8 mouse cellular contexts compared by ENCODE assay signal in genomic region chr11:73177895-73178294, GRCm38 (mm10). TPM values are rescaled to one million over a fixed set of nuclear protein-coding genes. Genes with fewer than 3 reads are reported as not detected.
A peak's percentile ranks its signal among the peaks of the same experiment; 100 is the strongest.
DNase-seq lines count a peak whose midpoint lies in the region; ATAC-seq and TF ChIP-seq lines count a peak whose summit lies in the region.

No protein-coding gene starts in this region.

- peak overlapping the region; percentile 87 for H3K4me2 ChIP-seq in lung, postnatal 0 days (replicated peaks; ENCODE audit: low read depth, low read length)

- no peak; the same call in 1 of the 2 replicates for TF ChIP-seq POLR2A in small intestine, adult 2 months (IDR thresholded peaks at IDR 0.05; ENCODE audit: low read depth, low read length)

- H3K27ac ChIP-seq in lung, postnatal 0 days (ENCODE audit: low read length) = peak overlapping the region; percentile 98
- H3K27ac ChIP-seq in forebrain, embryonic 10.5 days = peak overlapping the region; percentile 91
- H3K27ac ChIP-seq in limb, embryonic 10.5 days = peak overlapping the region; percentile 94
- H3K27ac ChIP-seq in small intestine, adult 2 months (ENCODE audit: insufficient read depth, low read depth, low read length) = peak overlapping the region; percentile 99

- no peaks in the 10 kb centered on the region; the same call in 1 of the 2 replicates for H3K36me3 ChIP-seq in lung, postnatal 0 days (ENCODE audit: insufficient read depth, low read length)
- peaks cover 35% of the 10 kb centered on the region for H3K36me3 ChIP-seq in forebrain, embryonic 10.5 days (replicated peaks)
- H3K36me3 ChIP-seq in limb, embryonic 10.5 days = peaks cover 41% of the 10 kb centered on the region
- H3K36me3 ChIP-seq in small intestine, adult 2 months (ENCODE audit: control insufficient read depth, insufficient read depth, low read length) = peaks cover 14% of the 10 kb centered on the region

- WGBS in lung, postnatal 0 days = 0% methylated on average over 2 of the region's 2 CpGs
- 2% methylated on average over 2 of the region's 2 CpGs for WGBS in forebrain, embryonic 10.5 days
- WGBS in limb, embryonic 10.5 days = 5% methylated on average over 2 of the region's 2 CpGs
- WGBS in small intestine, adult 2 months = 9% methylated on average over 2 of the region's 2 CpGs

- no peak for ATAC-seq in lung, postnatal 0 days

- no peak for TF ChIP-seq EP300 in lung, postnatal 0 days (IDR thresholded peaks at IDR 0.05)

- peak overlapping the region; percentile 93 for H3K9ac ChIP-seq in lung, postnatal 0 days (replicated peaks; ENCODE audit: low read depth)

- no peak for TF ChIP-seq CTCF in lung, postnatal 0 days (IDR thresholded peaks at IDR 0.05)
- no peak for TF ChIP-seq CTCF in small intestine, adult 2 months (IDR thresholded peaks at IDR 0.05; ENCODE audit: extremely low read depth, insufficient read length, insufficient replicate concordance, low read depth, low read length)

- H3K27me3 ChIP-seq in lung, postnatal 0 days (replicated peaks; ENCODE audit: insufficient read depth, low read length) = no peaks in the 10 kb centered on the region
- H3K27me3 ChIP-seq in forebrain, embryonic 10.5 days (ENCODE audit: poor library complexity, severe bottlenecking) = no peaks in the 10 kb centered on the region
- no peaks in the 10 kb centered on the region for H3K27me3 ChIP-seq in limb, embryonic 10.5 days (ENCODE audit: low read depth, poor library complexity, severe bottlenecking)
- H3K27me3 ChIP-seq in small intestine, adult 2 months (ENCODE audit: control insufficient read depth, insufficient read depth, low read length) = no peaks in the 10 kb centered on the region

- peak overlapping the region; percentile 91 for H3K4me3 ChIP-seq in lung, postnatal 0 days (ENCODE audit: low read depth, low read length)
- H3K4me3 ChIP-seq in forebrain, embryonic 10.5 days = peak overlapping the region; percentile 73
- peak overlapping the region; percentile 95 for H3K4me3 ChIP-seq in limb, embryonic 10.5 days
- H3K4me3 ChIP-seq in small intestine, adult 2 months (ENCODE audit: low read depth, low read length) = peak overlapping the region; percentile 89

- H3K9me3 ChIP-seq in lung, postnatal 0 days (ENCODE audit: low read length) = no peaks in the 10 kb centered on the region
- no peaks in the 10 kb centered on the region for H3K9me3 ChIP-seq in forebrain, embryonic 10.5 days
- H3K9me3 ChIP-seq in limb, embryonic 10.5 days (replicated peaks) = no peaks in the 10 kb centered on the region

- peaks cover 9% of the 10 kb centered on the region; the same call in 1 of the 2 replicates for H3K4me1 ChIP-seq in lung, postnatal 0 days (ENCODE audit: insufficient read depth, low read depth, low read length)
- peaks cover 28% of the 10 kb centered on the region for H3K4me1 ChIP-seq in forebrain, embryonic 10.5 days
- H3K4me1 ChIP-seq in limb, embryonic 10.5 days = peaks cover 26% of the 10 kb centered on the region
- peaks cover 4% of the 10 kb centered on the region; the same call in 1 of the 2 replicates for H3K4me1 ChIP-seq in small intestine, adult 2 months (ENCODE audit: control insufficient read depth, insufficient read depth, insufficient read length, low read length)

- DNase-seq in lung, postnatal 0 days (ENCODE audit: low spot score) = peak; percentile 28
- no peak for DNase-seq in lung, postnatal 25 days (ENCODE audit: low spot score)
- DNase-seq in forebrain, embryonic 10.5 days (ENCODE audit: extremely low spot score, low spot score) = no peak
- no peak for DNase-seq in limb, embryonic 10.5 days (ENCODE audit: low spot score)
- DNase-seq in cerebellum, adult 11 months = no peak
- no peak for DNase-seq in cerebellum, adult 11-12 months
- DNase-seq in right cerebral cortex, postnatal 10 days (ENCODE audit: low spot score in 2 of 2) = no peak

RNA-seq across cellular contexts. Expression of gene Tax1bp3, which starts 1.0 kb away (rescaled TPM):
- 373 and 379 TPM in 2 replicates for polyA plus RNA-seq in lung, postnatal 0 days (2015; fragmentation: Nextera tagmentation; extraction: Ambion mirVana)
- polyA plus RNA-seq in forebrain, embryonic 10.5 days (2016; fragmentation: Nextera tagmentation; extraction: Ambion mirVana) = 143 TPM in 2 replicates
- 190 and 226 TPM in 2 replicates for polyA plus RNA-seq in limb, embryonic 10.5 days (2016; fragmentation: Nextera tagmentation; extraction: Ambion mirVana)
- 75.1 and 181 TPM in 2 replicates for polyA plus RNA-seq in small intestine, adult 2 months (2012; rRNA removed)

RNA-seq across cellular contexts. Expression of gene Emc6, which starts 1.1 kb away (rescaled TPM):
- 160 and 177 TPM in 2 replicates for polyA plus RNA-seq in lung, postnatal 0 days (2015; fragmentation: Nextera tagmentation; extraction: Ambion mirVana)
- 135 and 138 TPM in 2 replicates for polyA plus RNA-seq in forebrain, embryonic 10.5 days (2016; fragmentation: Nextera tagmentation; extraction: Ambion mirVana)
- polyA plus RNA-seq in limb, embryonic 10.5 days (2016; fragmentation: Nextera tagmentation; extraction: Ambion mirVana) = 114 and 133 TPM in 2 replicates
- polyA plus RNA-seq in small intestine, adult 2 months (2012; rRNA removed) = 38.7 and 43.0 TPM in 2 replicates

RNA-seq across cellular contexts. Expression of gene P2rx5, which starts 17.7 kb away (rescaled TPM):
- 1.4 and 2.2 TPM in 2 replicates for polyA plus RNA-seq in lung, postnatal 0 days (2015; fragmentation: Nextera tagmentation; extraction: Ambion mirVana)
- polyA plus RNA-seq in forebrain, embryonic 10.5 days (2016; fragmentation: Nextera tagmentation; extraction: Ambion mirVana) = 0.10 and 0.24 TPM in 2 replicates
- 0.20 and 0.24 TPM in 2 replicates for polyA plus RNA-seq in limb, embryonic 10.5 days (2016; fragmentation: Nextera tagmentation; extraction: Ambion mirVana)
- polyA plus RNA-seq in small intestine, adult 2 months (2012; rRNA removed) = 0.15 and 0.17 TPM in 2 replicates

RNA-seq across cellular contexts. Expression of gene Ctns, which starts 20.9 kb away (rescaled TPM):
- polyA plus RNA-seq in lung, postnatal 0 days (2015; fragmentation: Nextera tagmentation; extraction: Ambion mirVana) = 15.2 and 16.2 TPM in 2 replicates
- 14.8 and 16.1 TPM in 2 replicates for polyA plus RNA-seq in forebrain, embryonic 10.5 days (2016; fragmentation: Nextera tagmentation; extraction: Ambion mirVana)
- 16.7 and 21.0 TPM in 2 replicates for polyA plus RNA-seq in limb, embryonic 10.5 days (2016; fragmentation: Nextera tagmentation; extraction: Ambion mirVana)
- polyA plus RNA-seq in small intestine, adult 2 months (2012; rRNA removed) = 7.1 and 16.4 TPM in 2 replicates

RNA-seq across cellular contexts. Expression of gene Shpk, which starts 21.4 kb away (rescaled TPM):
- polyA plus RNA-seq in lung, postnatal 0 days (2015; fragmentation: Nextera tagmentation; extraction: Ambion mirVana) = 2.8 and 3.5 TPM in 2 replicates
- 0.69 and 0.81 TPM in 2 replicates for polyA plus RNA-seq in forebrain, embryonic 10.5 days (2016; fragmentation: Nextera tagmentation; extraction: Ambion mirVana)
- polyA plus RNA-seq in limb, embryonic 10.5 days (2016; fragmentation: Nextera tagmentation; extraction: Ambion mirVana) = 0.56 and 1.3 TPM in 2 replicates
- polyA plus RNA-seq in small intestine, adult 2 months (2012; rRNA removed) = 5.6 and 14.8 TPM in 2 replicates
